Mouse (Mus musculus) cerebellum, adult 8-10 months (tissue): ENCODE data around the gene Rtl10.

ENCODE experiments used
- DNase-seq: peaks from one replicate; pipeline ENCODE4 v3.0.0; 2022

The Rtl10 gene

GRCm38 (mm10) chr16:18498558-18498990, at the start of gene Rtl10, which contains the start of gene Gnb1l:
Rtl10 (plus strand) TSS chr16:18498901.
Gnb1l (plus strand) TSS chr16:18498713.
- peak; percentile 94 for DNase-seq

- DNase-seq = no peak
These were observed 49.7 kb upstream of the Rtl10 start for GRCm38 (mm10) chr16:18449005-18449404.

- peak; percentile 63 for DNase-seq
These were observed 47.1 kb upstream of the Rtl10 start for GRCm38 (mm10) chr16:18451486-18452181.

- DNase-seq = peak; percentile 36
These were observed 46.3 kb upstream of the Rtl10 start for GRCm38 (mm10) chr16:18452361-18452862.

GRCm38 (mm10) chr16:18453846-18454245, 44.9 kb upstream of the Rtl10 start:
- DNase-seq = no peak

- no peak for DNase-seq
These were observed 43.3 kb upstream of the Rtl10 start for GRCm38 (mm10) chr16:18455407-18455806.

- DNase-seq = no peak
These were observed 40.0 kb upstream of the Rtl10 start for GRCm38 (mm10) chr16:18458661-18459060.

- DNase-seq = no peak
These were observed 39.3 kb upstream of the Rtl10 start for GRCm38 (mm10) chr16:18459335-18459954.

- DNase-seq = no peak
These were observed 38.7 kb upstream of the Rtl10 start for GRCm38 (mm10) chr16:18459955-18460370.

GRCm38 (mm10) chr16:18460826-18461225, 37.9 kb upstream of the Rtl10 start:
- DNase-seq = no peak

GRCm38 (mm10) chr16:18462031-18462430, 36.7 kb upstream of the Rtl10 start:
- no peak for DNase-seq

GRCm38 (mm10) chr16:18462598-18462997, 36.1 kb upstream of the Rtl10 start:
- DNase-seq = no peak

- no peak for DNase-seq
These were observed 34.4 kb upstream of the Rtl10 start for GRCm38 (mm10) chr16:18464271-18464670.

- DNase-seq = no peak
These were observed 27.9 kb upstream of the Rtl10 start for GRCm38 (mm10) chr16:18470829-18471228.

GRCm38 (mm10) chr16:18471381-18471955, 27.2 kb upstream of the Rtl10 start:
- no peak for DNase-seq

GRCm38 (mm10) chr16:18471976-18472375, 26.7 kb upstream of the Rtl10 start:
- no peak for DNase-seq

GRCm38 (mm10) chr16:18472416-18472815, 26.3 kb upstream of the Rtl10 start:
- DNase-seq = no peak

GRCm38 (mm10) chr16:18472976-18473375, 25.7 kb upstream of the Rtl10 start:
- no peak for DNase-seq

- DNase-seq = no peak
These were observed 24.7 kb upstream of the Rtl10 start for GRCm38 (mm10) chr16:18474021-18474420.

GRCm38 (mm10) chr16:18477996-18478395, 20.7 kb upstream of the Rtl10 start:
- DNase-seq = no peak

- DNase-seq = no peak
These were observed 19.0 kb upstream of the Rtl10 start for GRCm38 (mm10) chr16:18479667-18480066.

- no peak for DNase-seq
These were observed 17.7 kb upstream of the Rtl10 start for GRCm38 (mm10) chr16:18480933-18481485.

GRCm38 (mm10) chr16:18482431-18482830, 16.3 kb upstream of the Rtl10 start:
- DNase-seq = no peak

- no peak for DNase-seq
These were observed 14.9 kb upstream of the Rtl10 start for GRCm38 (mm10) chr16:18483839-18484238.
